Mouse (Mus musculus) lung, adult 18-20 months (tissue): Measurements from ENCODE around the gene Myh7b.

ENCODE experiments used
- DNase-seq, 2 experiments: peaks; one replicate each; pipeline ENCODE4 v3.0.0; 2022; ENCODE audit warnings: mixed read lengths in 2 of 2

Gene Myh7b

DNA sequence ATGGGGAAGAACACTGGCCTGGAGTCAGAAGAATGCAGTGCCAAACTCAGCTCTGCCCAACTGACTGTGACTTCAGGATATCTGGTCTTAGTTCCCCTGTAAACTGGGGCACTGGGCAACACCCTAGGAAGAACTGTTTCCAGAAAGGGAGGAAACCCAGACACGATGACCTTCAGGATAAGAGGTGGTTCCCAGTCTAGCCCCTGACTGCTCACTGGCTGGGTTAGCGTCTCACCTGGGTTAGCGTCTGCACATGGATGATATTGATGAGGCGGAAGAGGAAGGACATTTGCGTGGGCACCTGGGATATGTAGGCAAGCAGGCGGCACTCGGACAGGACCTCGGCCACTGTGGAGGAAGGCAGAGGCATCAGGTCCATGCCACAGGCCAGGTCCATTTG, 24.9 kb downstream of the Myh7b start:
- DNase-seq, result no peak

GRCm38 (mm10) chr2:155636881-155637280, 25.9 kb downstream of the Myh7b start:
- no peak for DNase-seq

- DNase-seq, result no peak
Observed at GRCm38 (mm10) chr2:155637411-155637810, 26.4 kb downstream of the Myh7b start.

- no peak for DNase-seq
Observed at GRCm38 (mm10) chr2:155640656-155641055, 29.6 kb downstream of the Myh7b start.

GRCm38 (mm10) chr2:155641540-155642472, 30.8 kb downstream of the Myh7b start:
- no peak for DNase-seq

GRCm38 (mm10) chr2:155645746-155646145, 34.7 kb downstream of the Myh7b start:
- DNase-seq, result no peak

- no peak for DNase-seq
Observed at GRCm38 (mm10) chr2:155652618-155653017, 41.6 kb downstream of the Myh7b start.

GRCm38 (mm10) chr2:155655759-155656372, 44.9 kb downstream of the Myh7b start:
- DNase-seq, result no peak

GRCm38 (mm10) chr2:155662390-155662789, 51.4 kb downstream of the Myh7b start:
- no peak for DNase-seq

DNA sequence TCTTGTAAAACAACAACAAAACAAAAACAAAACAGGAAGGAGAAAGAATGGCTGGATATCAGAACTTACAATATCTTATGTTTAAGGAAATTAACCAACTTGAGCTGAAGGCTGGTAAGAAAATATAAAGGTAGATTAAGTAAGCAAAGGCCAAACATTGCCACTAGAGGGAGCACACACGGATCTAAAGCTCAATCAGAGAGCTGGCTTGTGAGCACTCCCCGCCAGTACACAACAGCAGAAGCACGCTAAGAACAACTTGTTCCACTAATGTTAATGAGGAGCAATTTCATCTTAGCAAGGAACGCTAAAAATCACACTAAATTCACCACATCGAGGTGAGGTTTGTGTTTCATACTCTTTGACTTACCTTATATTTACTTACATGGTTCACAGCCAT, 52.1 kb downstream of the Myh7b start:
- peak in 1 of 2 experiments; percentile 49 for DNase-seq

DNA sequence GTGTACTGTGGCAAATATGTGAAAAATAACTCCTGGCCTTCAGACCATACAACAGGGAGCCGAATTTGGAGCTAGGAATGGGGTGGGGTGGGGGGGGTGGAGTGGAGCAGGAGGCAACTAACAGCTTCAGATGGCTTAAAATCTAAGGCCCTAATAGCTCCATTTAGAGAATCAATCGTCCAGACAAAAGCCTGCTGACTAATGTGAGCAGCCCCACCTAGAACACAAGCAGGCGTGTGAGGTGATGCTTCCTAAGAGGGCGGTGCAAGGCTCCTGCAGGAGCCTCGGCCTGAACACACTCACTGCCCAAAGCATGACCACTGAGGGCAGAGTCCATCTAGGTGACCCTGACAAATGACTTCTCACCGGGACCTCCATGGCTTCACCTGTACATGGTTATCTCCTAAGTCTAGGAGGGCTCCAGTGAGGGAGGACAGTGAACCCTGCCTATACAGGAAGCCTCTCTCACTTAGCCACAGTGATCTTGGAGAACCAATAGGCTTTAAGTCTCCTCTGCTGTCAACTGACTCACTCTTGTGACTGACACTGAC, 53.0 kb downstream of the Myh7b start:
- DNase-seq, result no peak

DNA sequence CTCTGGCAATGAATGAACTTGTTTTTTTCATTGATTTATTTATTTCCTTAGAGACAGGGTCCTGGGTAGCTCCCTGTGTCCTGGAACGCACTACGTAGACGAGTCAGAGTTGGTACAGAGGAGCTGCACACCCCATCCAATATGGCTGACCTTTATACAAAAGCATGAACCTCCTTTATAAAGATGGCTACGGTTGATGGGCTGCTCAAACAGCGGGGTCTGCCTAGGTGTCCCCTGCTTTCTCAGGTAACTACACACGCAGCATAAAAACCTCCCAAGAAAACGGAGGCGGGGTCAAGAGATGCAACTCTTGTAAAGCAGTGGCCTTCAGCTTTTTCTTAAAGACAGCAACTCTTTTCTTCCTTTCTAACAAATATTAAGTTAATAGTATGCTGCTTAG, 56.9 kb downstream of the Myh7b start:
- DNase-seq, result no peak

DNA sequence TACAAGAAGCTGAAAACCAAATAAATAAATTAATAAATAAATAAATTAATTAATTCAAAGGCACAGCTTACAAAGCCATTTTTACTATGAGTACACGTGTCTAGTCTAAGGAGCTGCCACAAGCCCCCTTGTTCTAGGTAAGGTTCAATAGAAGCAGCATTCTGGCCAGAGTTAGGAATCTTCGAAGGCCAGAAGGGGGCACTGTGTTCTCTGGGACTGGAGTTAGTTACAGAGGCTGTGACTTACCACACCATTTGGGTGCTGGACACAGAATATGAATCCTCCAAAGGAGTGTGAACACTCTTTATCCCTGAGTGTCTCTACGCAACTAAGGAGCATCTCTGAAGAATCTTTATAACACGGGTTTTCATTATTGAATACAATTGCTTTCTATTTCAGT, 57.4 kb downstream of the Myh7b start:
- DNase-seq, result peak in 1 of 2 experiments; percentile 14

GRCm38 (mm10) chr2:155671236-155671635, 60.2 kb downstream of the Myh7b start:
- no peak for DNase-seq

DNA sequence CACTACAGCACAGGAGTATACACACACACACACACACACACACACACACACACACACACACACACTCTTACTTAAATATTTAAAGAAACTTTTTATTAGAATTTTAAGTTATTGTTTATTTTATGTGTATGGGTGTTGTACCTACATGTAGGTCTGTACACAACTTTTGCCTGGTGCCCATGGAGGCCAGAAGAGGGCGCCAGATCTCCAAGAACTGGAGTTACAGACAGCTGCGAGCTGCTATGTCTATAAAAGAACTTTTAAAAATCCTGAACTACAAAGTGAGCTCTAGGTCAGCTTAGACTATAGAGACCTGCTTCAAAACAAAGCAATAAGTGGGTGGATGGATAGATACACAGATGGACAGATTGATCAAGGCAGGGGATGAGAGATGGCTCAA, 62.5 kb downstream of the Myh7b start:
- DNase-seq, result peak; percentile 64 to 65

GRCm38 (mm10) chr2:155675118-155675517, 64.1 kb downstream of the Myh7b start:
- DNase-seq, result no peak

GRCm38 (mm10) chr2:155679586-155680110, 68.6 kb downstream of the Myh7b start:
- no peak for DNase-seq

GRCm38 (mm10) chr2:155680591-155680990, 69.6 kb downstream of the Myh7b start:
- DNase-seq, result no peak

GRCm38 (mm10) chr2:155681194-155681593, 70.2 kb downstream of the Myh7b start:
- no peak for DNase-seq

DNA sequence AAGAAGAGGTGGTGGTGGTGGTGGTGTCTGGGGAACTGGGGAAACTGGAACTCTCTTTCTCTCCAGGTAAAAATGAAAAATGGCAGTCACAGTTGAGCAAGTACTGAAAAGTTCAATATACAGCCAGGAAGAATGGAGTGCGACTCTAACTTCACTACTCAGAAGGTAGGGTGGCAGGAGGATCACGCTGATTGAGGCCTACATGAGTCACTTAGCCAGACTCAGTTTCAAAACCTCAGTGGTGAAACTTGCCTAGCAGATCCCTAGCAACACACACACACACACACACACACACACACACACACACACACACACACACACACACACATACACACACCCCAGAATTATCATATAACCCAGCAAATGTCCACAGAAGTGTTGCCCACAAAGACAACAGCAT, 70.9 kb downstream of the Myh7b start:
- no peak for DNase-seq

DNA sequence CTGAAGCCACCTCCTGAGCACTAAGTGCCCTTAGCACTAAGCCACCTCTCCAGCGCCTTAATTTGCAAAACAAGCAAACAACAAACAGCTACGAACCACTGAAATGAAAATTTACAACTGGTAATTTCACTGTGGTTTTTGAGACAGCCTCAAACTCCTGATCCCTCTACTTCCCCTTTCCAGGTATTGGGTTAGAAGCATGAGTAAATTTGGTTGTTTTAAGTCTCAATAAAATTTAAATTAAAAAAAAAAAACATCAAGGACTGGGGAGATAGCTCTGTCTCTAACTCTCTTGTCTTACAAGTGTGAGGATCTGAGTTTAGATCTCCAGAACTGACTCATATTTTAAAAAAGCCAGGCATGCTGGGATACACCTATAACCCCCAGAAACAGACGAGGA, 72.1 kb downstream of the Myh7b start:
- no peak for DNase-seq

DNA sequence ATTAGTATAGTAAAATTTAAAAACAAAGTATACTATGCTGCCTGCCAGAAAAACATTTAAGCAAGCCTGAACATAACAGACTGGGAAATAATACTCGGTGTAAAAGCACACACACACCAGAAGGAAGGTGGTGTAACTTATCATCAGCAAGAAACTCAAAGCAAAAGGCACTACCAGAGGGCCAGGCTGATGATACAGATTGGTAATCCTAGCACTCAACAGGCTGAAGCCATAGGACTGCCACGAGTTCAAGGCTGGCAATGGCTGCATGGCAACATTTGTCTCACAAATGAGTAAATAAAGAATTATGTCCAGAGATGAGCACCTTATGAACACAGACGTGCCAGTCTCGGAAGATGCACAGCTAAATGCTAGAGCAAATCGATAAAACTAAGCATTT, 72.8 kb downstream of the Myh7b start:
- DNase-seq, result no peak
